Mouse (Mus musculus): Measurements from ENCODE around the gene Olfr773. TPM values are rescaled to one million over a fixed set of nuclear protein-coding genes. Genes with fewer than 3 reads are reported as not detected.
"Not testable (repeated sequence)": the region's sequence is repeated elsewhere in the genome, so short reads cannot be mapped to it uniquely, and the experiment has no call there.

Olfr773 gene
- not detected for total RNA-seq (2022)

- DNase-seq (ENCODE audit: low spot score in 2 of 2) = not testable (repeated sequence)
Measured at GRCm38 (mm10) chr10:129187319-129187718, at the start of gene Olfr773. Gene Olfr773, minus strand, starts transcription at chr10:129187419.

- no peak for DNase-seq (ENCODE audit: low spot score in 2 of 2)
Measured at GRCm38 (mm10) chr10:129235904-129236303, 48.7 kb upstream of the Olfr773 start, which contains the start of gene Olfr774. Gene Olfr774, plus strand, starts transcription at chr10:129236204.

- no peak for DNase-seq (ENCODE audit: low spot score in 2 of 2)
Measured at GRCm38 (mm10) chr10:129230737-129231136, 43.5 kb upstream of the Olfr773 start.

- DNase-seq (ENCODE audit: low spot score in 2 of 2) = not testable (repeated sequence)
Measured at GRCm38 (mm10) chr10:129177821-129178220, 9.4 kb downstream of the Olfr773 start, which contains the start of gene Olfr772. Gene Olfr772, minus strand, starts transcription at chr10:129177921.

DNA sequence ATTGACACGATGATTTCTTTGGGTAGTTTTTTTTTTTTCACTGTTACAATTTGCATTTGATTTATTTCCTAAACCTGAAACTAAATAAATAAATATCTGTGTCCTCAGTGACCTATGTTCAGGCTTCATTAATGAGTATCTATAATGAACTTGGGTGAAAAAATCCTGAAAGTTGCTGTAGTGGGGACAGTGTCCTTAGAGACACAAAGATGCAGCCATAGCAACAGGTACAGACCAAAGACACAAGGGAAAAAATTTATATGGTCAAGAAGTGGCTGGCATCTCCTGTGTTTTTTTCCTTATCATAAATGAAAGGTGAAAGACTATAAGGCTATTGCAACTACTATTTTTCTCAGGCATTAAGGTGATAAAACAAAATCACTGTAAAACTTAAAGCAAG is 22.6 kb downstream of the Olfr773 start, which contains the start of gene Olfr771:
Gene Olfr771, minus strand, starts transcription at position 101 of the 400 bp plus-strand sequence.
- no peak for DNase-seq (ENCODE audit: low spot score in 2 of 2)

- no peak for DNase-seq (ENCODE audit: low spot score in 2 of 2)
Measured at GRCm38 (mm10) chr10:129138898-129139297, 48.3 kb downstream of the Olfr773 start, which contains the start of gene Olfr770. Gene Olfr770, minus strand, starts transcription at chr10:129138998.

Other genes starting within 250 kb of the Olfr773 start
- gene Mettl7b, start 226.4 kb downstream of the Olfr773 start, total RNA-seq (2022) = not detected
- gene Olfr9, start 198.0 kb downstream of the Olfr773 start, total RNA-seq (2022) = not detected
- not detected for gene Olfr763, start 176.6 kb downstream of the Olfr773 start, total RNA-seq (2022)
- not detected for gene Olfr764-ps1, start 147.5 kb downstream of the Olfr773 start, total RNA-seq (2022)
- gene Olfr765, start 137.4 kb downstream of the Olfr773 start, total RNA-seq (2022) = not detected
- not detected for gene Olfr766-ps1, start 118.4 kb downstream of the Olfr773 start, total RNA-seq (2022)
- gene Olfr767, start 104.5 kb downstream of the Olfr773 start, total RNA-seq (2022) = under 1 TPM in 1 of 4 experiments, not detected in 3; 0.11 TPM
- not detected for gene Olfr768, start 88.0 kb downstream of the Olfr773 start, total RNA-seq (2022)
- not detected for gene Olfr769, start 69.6 kb downstream of the Olfr773 start, total RNA-seq (2022)
- gene Olfr770, start 48.4 kb downstream of the Olfr773 start, total RNA-seq (2022) = not detected
- not detected for gene Olfr771, start 22.7 kb downstream of the Olfr773 start, total RNA-seq (2022)
- gene Olfr772, start 9.5 kb downstream of the Olfr773 start, total RNA-seq (2022) = not detected
- gene Olfr774, start 48.8 kb upstream of the Olfr773 start, total RNA-seq (2022) = not detected
- under 1 TPM in 1 of 4 experiments, not detected in 3; 0.12 TPM for gene Olfr775, start 61.0 kb upstream of the Olfr773 start, total RNA-seq (2022)
- not detected for gene Olfr776, start 71.7 kb upstream of the Olfr773 start, total RNA-seq (2022)
- gene Olfr777, start 84.1 kb upstream of the Olfr773 start, total RNA-seq (2022) = not detected
- not detected for gene Olfr780, start 130.7 kb upstream of the Olfr773 start, total RNA-seq (2022)
- not detected for gene Olfr781, start 141.4 kb upstream of the Olfr773 start, total RNA-seq (2022)
- gene Olfr782, start 161.4 kb upstream of the Olfr773 start, total RNA-seq (2022) = not detected
- gene Olfr784, start 196.7 kb upstream of the Olfr773 start, total RNA-seq (2022) = under 1 TPM in 3 of 4 experiments, not detected in 1; 0.14 to 0.23 (median 0.22) TPM
- gene Olfr785, start 218.0 kb upstream of the Olfr773 start, total RNA-seq (2022) = not detected
- not detected for gene Olfr786, start 239.9 kb upstream of the Olfr773 start, total RNA-seq (2022)

All from layer of hippocampus, adult 8-10 months (tissue).